Mouse (Mus musculus): ENCODE measurements around the gene Gm5089.

The Gm5089 gene

DNA sequence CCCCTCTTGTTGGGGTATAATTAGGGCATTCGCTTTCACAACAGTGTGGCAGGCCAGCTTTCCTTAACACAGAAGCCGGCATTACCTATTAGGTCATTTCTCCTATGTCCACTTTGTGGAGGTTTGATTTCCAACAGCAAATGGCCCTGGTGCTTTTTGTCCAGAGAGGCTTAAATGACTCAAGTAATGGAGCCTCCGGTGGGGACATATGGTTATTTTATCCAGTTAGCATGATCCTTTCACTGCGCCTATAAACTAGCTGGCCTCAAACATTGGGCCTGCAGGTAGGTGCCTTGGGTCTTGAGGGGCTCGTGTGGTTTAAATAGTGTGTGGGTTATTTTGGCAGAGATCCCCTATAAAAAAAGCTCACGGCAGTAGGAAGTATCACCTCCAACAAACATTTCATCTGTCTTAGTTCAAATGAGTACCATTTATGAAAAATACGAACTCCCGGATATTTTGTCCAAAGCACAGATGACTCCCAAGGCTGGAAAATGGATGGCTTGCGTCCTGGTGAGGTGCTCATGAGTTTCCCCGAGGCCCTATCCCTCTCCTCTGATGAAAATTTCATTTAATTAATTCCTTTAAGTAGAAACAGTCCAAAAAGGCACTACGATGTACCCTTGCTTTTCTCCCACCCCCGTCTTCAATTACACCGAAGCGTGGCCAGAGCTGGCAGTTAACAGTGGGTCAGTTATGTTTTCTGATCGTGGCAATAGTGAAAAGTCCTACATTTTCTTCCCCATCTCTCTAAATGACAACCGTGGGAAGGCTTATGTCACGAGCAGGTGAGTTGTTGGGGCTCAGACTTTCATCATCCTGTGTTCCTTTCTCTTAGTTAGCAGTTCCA lies 64.4 kb downstream of the Gm5089 start:
- no peak for DNase-seq (ENCODE audit: low spot score in 2 of 2)

DNA sequence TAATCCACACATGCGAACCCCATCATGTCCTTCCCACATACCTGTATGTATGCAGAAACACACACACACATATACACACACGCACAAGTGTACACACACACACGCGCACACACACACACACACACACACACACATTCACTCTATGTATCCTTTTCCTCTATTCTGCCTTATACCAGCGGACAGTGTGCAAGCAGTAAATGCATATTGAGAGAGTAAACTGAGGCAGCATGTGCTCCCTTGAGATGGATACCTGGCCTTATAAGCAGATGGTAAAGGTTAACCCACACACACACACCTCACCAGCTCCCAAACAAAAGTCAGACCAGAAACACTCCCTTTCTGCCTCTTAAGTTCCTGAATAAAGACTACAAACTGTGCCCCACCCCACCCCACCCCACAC lies 65.2 kb downstream of the Gm5089 start:
- no peak for DNase-seq (ENCODE audit: low spot score in 2 of 2)

DNA sequence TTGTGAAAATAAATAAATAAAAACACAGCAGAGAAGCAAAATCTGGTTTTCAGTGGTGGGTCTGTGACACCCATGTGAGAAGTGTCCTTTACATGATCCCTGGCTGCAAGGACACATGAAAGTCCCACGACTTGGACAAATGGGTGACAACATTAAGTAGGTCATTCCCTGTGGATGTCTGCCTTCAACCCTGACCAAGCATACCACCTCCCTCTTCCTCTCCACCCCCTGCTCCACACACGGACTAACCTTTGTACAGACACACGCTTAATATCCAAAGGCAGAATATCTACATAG lies 65.7 kb downstream of the Gm5089 start:
- no peak for DNase-seq (ENCODE audit: low spot score in 2 of 2)
